Mouse (Mus musculus) cerebellum, postnatal 10 days (tissue): ENCODE data around the gene Fuz.
A peak's percentile ranks its signal among the peaks of the same experiment; 100 is the strongest.
"Not testable (repeated sequence)": the region's sequence is repeated elsewhere in the genome, so short reads cannot be mapped to it uniquely, and the experiment has no call there.

Experiments
- DNase-seq, 2 experiments: peaks; one replicate each; pipeline ENCODE4 v3.0.0; 2021; ENCODE audit warnings: mixed read lengths in 2 of 2

Gene Fuz

DNA sequence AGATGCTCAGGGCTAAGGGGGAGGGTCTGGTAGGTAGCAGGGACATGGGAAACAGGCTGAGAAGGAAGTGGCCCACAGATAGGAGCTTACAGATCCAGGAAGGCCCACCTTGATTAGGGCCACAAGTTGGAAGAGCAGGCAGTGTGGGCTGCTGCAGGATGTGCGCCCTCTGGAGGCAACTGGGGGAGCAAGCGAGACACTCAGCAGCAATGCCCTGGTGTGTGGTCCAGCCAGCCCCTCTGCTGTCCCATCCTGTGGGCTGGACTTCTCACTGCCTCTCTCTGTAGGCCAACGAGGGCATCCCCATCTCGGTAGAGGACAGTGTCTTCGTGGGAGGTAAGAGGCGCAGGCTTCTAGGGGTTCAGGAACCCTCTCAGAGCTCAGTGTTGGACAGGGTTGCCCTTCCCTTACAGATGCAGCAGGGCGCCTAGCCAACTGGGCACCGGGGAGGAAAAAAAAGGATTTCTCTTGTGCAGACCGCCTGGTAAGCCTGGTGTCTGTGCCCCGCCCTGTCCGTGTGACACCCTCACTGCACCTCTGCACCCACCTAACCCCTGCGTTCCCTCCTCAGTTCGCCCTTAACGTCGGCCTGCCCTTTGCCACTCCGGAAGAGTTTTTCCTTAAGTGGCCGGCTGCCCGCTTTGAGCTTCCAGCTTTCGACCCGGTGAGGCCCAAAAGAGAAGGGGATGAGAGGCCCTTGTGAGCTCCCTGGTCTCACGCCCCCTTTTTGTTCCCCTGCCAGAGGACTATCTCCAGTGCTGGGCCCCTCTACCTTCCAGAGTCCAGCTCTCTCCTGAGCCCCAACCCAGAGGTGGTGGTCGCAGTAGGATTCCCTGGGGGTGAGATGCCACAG, 35.1 kb upstream of the Fuz start:
- peak; percentile 88 to 90 for DNase-seq

DNA sequence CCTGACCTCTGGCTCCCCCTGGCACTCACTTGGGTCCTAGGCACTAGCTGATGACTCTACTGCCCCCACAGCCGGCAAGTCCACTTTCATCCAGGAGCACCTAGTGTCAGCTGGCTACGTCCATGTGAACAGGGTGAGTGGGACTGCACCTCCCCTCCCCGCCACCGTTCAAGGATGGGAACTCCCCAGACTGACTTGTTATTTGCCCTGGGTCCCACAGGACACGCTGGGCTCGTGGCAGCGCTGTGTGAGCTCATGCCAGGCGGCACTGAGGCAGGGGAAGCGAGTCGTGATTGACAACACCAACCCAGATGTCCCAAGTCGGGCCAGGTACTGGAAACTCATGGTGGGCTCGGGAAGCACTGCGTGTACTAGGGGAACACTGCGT, 34.5 kb upstream of the Fuz start:
- peak in 1 of 2 experiments; percentile 32 for DNase-seq

DNA sequence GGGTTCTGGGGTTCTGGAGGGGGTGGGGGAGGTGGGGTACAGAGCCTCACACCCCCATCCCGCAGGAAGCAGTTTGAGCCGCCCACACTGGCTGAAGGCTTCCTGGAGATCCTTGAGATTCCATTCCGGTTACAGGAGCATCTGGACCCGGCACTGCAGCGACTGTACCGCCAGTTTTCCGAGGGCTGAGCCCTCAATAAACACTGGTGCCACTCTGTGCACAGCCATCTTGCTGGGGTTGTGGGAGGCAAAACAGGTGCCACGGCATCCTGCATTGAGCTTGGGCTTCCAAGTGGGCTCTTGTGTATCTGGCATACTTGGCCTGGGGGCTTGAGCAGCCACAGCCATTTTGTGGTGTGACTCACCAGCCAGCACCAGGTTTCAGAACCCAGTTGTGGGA, 33.4 kb upstream of the Fuz start:
- no peak for DNase-seq

DNA sequence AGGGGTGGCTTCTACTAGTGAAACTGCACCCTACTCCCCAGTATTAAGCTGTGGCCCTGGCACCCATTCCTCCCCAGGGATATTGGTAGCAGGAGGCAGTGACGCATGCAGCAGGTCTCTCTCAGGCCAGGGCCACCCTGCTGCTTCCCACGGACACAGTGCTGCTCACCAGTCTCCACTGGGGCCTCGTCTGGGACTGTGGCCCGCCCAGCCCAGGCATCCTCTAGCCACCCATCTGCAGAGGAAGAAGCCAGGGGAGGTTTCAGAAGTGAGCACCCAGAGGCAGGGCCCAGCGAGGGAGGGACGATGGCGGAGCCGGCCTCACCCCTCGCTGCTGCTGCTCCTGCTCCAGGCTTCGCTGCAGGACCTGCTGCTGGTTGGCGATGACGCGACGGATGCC, 32.7 kb upstream of the Fuz start:
- DNase-seq: peak in 1 of 2 experiments; percentile 27

- DNase-seq: no peak
Observed at GRCm38 (mm10) chr7:44863982-44864494, 31.8 kb upstream of the Fuz start.

DNA sequence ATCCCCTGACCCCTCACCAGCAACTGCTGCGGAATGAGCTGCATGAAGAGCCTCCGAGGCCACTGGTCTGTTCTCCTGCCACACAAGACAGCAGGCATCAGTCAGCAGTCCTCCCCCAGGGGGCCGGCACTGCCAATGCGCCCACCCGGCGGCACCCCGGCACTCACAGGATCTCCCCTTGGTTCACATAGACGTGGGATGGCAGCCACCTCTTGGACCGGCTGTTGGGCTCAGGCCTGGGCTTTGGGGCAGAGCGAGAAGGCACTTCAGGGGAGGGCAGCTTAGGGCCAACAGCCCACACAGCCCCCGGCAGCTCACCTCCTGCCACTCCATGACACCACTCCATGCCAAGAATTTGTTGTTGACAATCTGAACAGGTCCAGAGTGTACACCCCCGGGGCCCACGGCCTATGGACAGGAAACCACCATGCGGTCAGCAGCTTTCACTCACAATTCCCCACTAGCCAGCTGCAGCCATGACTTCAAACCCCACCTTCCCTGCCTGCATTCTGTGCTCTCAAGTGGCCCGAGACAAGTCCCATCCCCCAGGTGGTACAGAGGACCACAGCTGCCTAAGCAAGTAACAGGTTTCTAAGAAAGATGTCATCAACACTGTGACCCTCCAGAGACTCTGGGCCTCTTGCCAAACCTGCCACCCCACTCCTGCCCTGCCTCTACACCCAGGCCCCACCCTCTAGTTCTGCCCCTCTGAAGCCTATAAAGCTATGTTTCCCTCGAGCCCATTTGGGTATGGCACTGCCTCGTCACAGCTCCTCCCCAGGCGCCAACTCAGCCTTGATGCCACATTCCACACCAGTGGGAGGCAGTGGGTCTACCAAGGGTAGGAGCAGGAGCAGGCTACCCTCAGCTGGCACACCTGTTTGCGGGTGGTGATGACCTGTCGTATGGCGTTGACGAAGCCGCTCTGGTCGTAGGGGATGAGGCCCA, 31.0 kb upstream of the Fuz start:
- peak; percentile 52 to 56 for DNase-seq

- DNase-seq: peak; percentile 51
Observed at GRCm38 (mm10) chr7:44866276-44867009, 29.4 kb upstream of the Fuz start.

GRCm38 (mm10) chr7:44867010-44867702, 28.7 kb upstream of the Fuz start:
- DNase-seq: peak; percentile 32 to 35

- DNase-seq: peak in 1 of 2 experiments; percentile 24
Observed at GRCm38 (mm10) chr7:44867802-44868201, 28.1 kb upstream of the Fuz start.

GRCm38 (mm10) chr7:44868465-44868864, 27.4 kb upstream of the Fuz start:
- DNase-seq: peak; percentile 28 to 36

- DNase-seq: peak; percentile 75 to 77
Observed at GRCm38 (mm10) chr7:44868919-44869696, 26.8 kb upstream of the Fuz start.

- DNase-seq: peak; percentile 94 to 96
Observed at GRCm38 (mm10) chr7:44869697-44870528, 26.0 kb upstream of the Fuz start, which contains the start of gene Ptov1. Ptov1 (minus strand) TSS chr7:44869788.

DNA sequence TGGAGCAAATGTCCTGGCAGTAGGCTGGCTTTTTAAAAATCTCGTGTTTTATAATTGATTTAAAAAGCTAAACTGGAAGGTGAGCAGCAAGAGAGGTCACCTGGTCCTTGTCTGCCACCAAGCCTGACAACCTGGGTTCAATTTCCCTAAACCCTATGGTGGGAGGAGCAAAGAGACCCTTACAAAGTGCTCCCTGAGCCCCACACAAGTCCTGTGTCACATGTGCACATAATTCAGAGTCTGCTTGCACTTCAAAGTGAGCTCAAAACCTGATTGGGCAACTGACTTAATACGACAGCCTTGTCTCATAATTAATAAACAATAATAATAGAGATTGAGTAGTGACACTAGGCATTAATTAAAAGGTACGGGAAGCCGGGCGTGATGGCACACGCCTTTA, 25.3 kb upstream of the Fuz start:
- DNase-seq: no peak

GRCm38 (mm10) chr7:44871181-44871580, 24.7 kb upstream of the Fuz start:
- no peak for DNase-seq

DNA sequence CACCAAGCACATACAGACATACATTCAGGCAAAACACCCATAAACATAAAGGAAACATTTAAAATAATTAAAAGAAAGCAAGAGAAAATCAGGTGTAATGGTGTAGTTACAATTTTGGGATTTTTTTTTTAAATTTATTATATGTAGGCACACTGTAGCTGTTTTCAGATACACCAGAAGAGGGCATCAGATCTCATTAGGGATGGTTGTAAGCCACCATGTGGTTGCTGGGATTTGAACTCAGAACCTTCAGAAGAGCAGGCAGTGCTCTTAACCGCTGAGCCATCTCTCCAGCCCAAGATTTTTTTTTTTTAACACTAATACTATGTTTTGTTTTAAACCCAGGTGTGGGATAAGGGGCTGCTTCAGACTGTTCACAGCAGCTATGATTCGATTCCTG, 24.1 kb upstream of the Fuz start:
- DNase-seq: not testable (repeated sequence)

GRCm38 (mm10) chr7:44877833-44878232, 18.0 kb upstream of the Fuz start:
- DNase-seq: no peak

DNA sequence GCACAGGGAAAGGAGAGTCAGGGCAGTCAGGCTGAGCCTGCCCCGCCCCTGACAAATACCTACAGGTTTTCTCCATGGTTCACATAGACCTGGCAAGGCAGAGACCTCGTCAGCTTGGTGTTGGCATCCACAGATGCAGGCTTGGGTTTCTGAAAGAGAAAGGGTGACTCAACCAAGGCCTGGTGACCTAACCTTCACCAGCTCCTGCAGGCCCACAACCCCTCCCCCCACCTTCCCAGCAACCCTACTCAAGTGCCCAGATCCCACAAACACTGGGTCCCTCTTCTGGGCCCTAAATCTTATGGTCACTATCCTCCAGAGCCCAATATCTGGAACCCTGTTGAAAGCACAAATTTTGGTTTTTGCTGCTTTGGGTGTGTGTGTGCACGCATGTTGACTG, 12.8 kb upstream of the Fuz start:
- peak in 1 of 2 experiments; percentile 14 for DNase-seq

DNA sequence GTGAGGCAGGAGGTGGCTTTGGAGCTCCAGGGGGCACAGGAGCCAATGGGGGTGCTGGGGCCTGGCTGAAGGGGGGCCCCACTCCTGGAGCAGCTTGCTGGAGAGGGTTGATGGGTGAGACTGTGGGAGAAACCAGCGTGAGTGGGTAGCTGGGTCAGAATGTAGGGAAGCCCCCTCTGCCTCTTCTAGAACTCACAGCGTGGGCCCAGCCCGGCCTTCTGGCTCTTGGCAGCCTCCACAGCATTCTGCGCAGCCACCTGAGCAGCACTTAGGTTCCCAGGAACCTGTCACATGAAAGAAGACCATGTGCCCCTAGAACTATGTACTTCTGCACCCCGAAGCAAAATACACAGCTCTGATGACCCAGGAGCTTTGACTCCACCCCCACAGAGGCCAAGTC, 11.2 kb upstream of the Fuz start:
- DNase-seq: peak in 1 of 2 experiments; percentile 56

DNA sequence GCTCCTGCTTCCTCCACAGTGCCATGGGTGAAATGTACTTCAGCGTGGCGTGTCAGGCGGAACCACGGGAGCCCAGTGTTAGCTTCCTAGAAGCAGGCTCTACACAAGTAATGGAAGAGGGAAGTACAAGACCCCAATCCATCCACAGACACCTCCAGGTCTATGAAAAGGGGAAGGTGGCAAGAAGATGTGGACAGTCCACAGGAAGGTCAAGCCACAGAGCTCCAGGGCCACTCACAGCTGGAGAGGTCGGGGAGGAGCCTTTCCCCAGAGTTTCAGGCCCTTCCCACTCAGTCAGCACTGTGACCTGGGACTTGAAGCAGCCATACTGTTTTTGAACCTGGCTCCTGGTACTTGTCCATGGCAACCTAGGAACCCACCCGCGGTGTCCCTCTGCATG, 8.9 kb upstream of the Fuz start:
- no peak for DNase-seq
